Mouse (Mus musculus): ENCODE results near the gene Foxg1. TPM values are rescaled to one million over a fixed set of nuclear protein-coding genes. Genes with fewer than 3 reads are reported as not detected.
A peak's percentile ranks its signal among the peaks of the same experiment; 100 is the strongest.

Foxg1 gene
- not detected in 2 replicates for polyA plus RNA-seq (2015; fragmentation: Nextera tagmentation; extraction: Ambion mirVana)

- H3K27ac ChIP-seq = no peak within 1 kb of the TSS
- peak within 1 kb of the TSS; percentile 56 for H3K4me2 ChIP-seq
- no peaks in the 10 kb centered on the region; the same call in 1 of the 2 replicates for H3K9me3 ChIP-seq
- no peak for ATAC-seq (ENCODE audit: insufficient number of reproducible peaks, low FRiP score, low TSS enrichment, low read depth)
- peaks cover 20% of the 10 kb centered on the region for H3K4me1 ChIP-seq
- H3K9ac ChIP-seq = no peak within 1 kb of the TSS
- H3K36me3 ChIP-seq = no peaks in the 10 kb centered on the region
- H3K27me3 ChIP-seq = peaks cover 82% of the 10 kb centered on the region
- 1% methylated on average over 61 of the region's 61 CpGs for WGBS
- H3K4me3 ChIP-seq = peak within 1 kb of the TSS; percentile 39
Measured at GRCm38 (mm10) chr12:49382565-49383520, at the start of gene Foxg1. TSS of gene Foxg1 (plus strand) at chr12:49382660.

GRCm38 (mm10) chr12:49349697-49350096, 32.8 kb upstream of the Foxg1 start:
- WGBS = 85% methylated on average over 10 of the region's 10 CpGs
- no peak for ATAC-seq (ENCODE audit: insufficient number of reproducible peaks, low FRiP score, low TSS enrichment, low read depth)
- no peak overlapping the region for H3K4me3 ChIP-seq
- H3K4me2 ChIP-seq = no peak overlapping the region
- H3K27ac ChIP-seq = no peak overlapping the region
- no peaks in the 10 kb centered on the region for H3K9me3 ChIP-seq
- no peaks in the 10 kb centered on the region for H3K27me3 ChIP-seq
- H3K4me1 ChIP-seq = no peaks in the 10 kb centered on the region
- no peaks in the 10 kb centered on the region for H3K36me3 ChIP-seq
- no peak overlapping the region for H3K9ac ChIP-seq

GRCm38 (mm10) chr12:49368931-49369330, 13.5 kb upstream of the Foxg1 start:
- no peak overlapping the region for H3K9ac ChIP-seq
- H3K4me3 ChIP-seq = no peak overlapping the region
- H3K36me3 ChIP-seq = no peaks in the 10 kb centered on the region
- no peak overlapping the region for H3K27ac ChIP-seq
- ATAC-seq (ENCODE audit: insufficient number of reproducible peaks, low FRiP score, low TSS enrichment, low read depth) = no peak
- H3K9me3 ChIP-seq = no peaks in the 10 kb centered on the region
- H3K27me3 ChIP-seq = peaks cover 36% of the 10 kb centered on the region
- no peak overlapping the region for H3K4me2 ChIP-seq
- 69% methylated on average over 1 of the region's 1 CpGs for WGBS
- H3K4me1 ChIP-seq = no peaks in the 10 kb centered on the region

- Histone ChIP-seq H3K4me2 (no peak overlapping the region), H3K27me3 (peaks cover 66% of the 10 kb centered on the region), H3K27ac (no peak overlapping the region), H3K9me3 (no peaks in the 10 kb centered on the region), H3K4me1 (peaks cover 5% of the 10 kb centered on the region; the same call in 1 of the 2 replicates), H3K36me3 (no peaks in the 10 kb centered on the region), H3K9ac (no peak overlapping the region), H3K4me3 (no peak overlapping the region)
- no peak for ATAC-seq (ENCODE audit: insufficient number of reproducible peaks, low FRiP score, low TSS enrichment, low read depth)
Measured at GRCm38 (mm10) chr12:49372170-49372569, 10.3 kb upstream of the Foxg1 start.

GRCm38 (mm10) chr12:49373176-49373575, 9.3 kb upstream of the Foxg1 start:
- 9% methylated on average over 5 of the region's 5 CpGs for WGBS
- peaks cover 76% of the 10 kb centered on the region for H3K27me3 ChIP-seq

GRCm38 (mm10) chr12:49373821-49374605, 8.4 kb upstream of the Foxg1 start:
- peaks cover 84% of the 10 kb centered on the region for H3K27me3 ChIP-seq
- no peak overlapping the region for H3K27ac ChIP-seq
- no peaks in the 10 kb centered on the region for H3K36me3 ChIP-seq
- WGBS = 3% methylated on average over 24 of the region's 24 CpGs
- no peaks in the 10 kb centered on the region for H3K9me3 ChIP-seq
- no peak overlapping the region for H3K9ac ChIP-seq
- ATAC-seq (ENCODE audit: insufficient number of reproducible peaks, low FRiP score, low TSS enrichment, low read depth) = no peak
- peak overlapping the region; percentile 16 for H3K4me3 ChIP-seq
- peak overlapping the region; percentile 31 for H3K4me2 ChIP-seq
- peaks cover 5% of the 10 kb centered on the region; the same call in 1 of the 2 replicates for H3K4me1 ChIP-seq

More at GRCm38 (mm10) chr12:49373176-49373575, 9.3 kb upstream of the Foxg1 start:
- no peaks in the 10 kb centered on the region for H3K9me3 ChIP-seq
- H3K4me1 ChIP-seq = peaks cover 5% of the 10 kb centered on the region; the same call in 1 of the 2 replicates
- H3K4me2 ChIP-seq = no peak overlapping the region
- H3K9ac ChIP-seq = no peak overlapping the region
- no peak overlapping the region for H3K4me3 ChIP-seq
- no peak overlapping the region for H3K27ac ChIP-seq
- no peaks in the 10 kb centered on the region for H3K36me3 ChIP-seq
- no peak for ATAC-seq (ENCODE audit: insufficient number of reproducible peaks, low FRiP score, low TSS enrichment, low read depth)

- H3K4me3 ChIP-seq = peak overlapping the region; percentile 16
- ATAC-seq (ENCODE audit: insufficient number of reproducible peaks, low FRiP score, low TSS enrichment, low read depth) = no peak
- H3K36me3 ChIP-seq = no peaks in the 10 kb centered on the region
- H3K9me3 ChIP-seq = no peaks in the 10 kb centered on the region
- peak overlapping the region; percentile 31 for H3K4me2 ChIP-seq
- under 1% methylated on average over 14 of the region's 14 CpGs for WGBS
- H3K27ac ChIP-seq = no peak overlapping the region
- H3K9ac ChIP-seq = no peak overlapping the region
- H3K4me1 ChIP-seq = peaks cover 5% of the 10 kb centered on the region; the same call in 1 of the 2 replicates
- peaks cover 90% of the 10 kb centered on the region for H3K27me3 ChIP-seq
Measured at GRCm38 (mm10) chr12:49374606-49374995, 7.9 kb upstream of the Foxg1 start.

GRCm38 (mm10) chr12:49375427-49376317, 6.8 kb upstream of the Foxg1 start:
- no peak for ATAC-seq (ENCODE audit: insufficient number of reproducible peaks, low FRiP score, low TSS enrichment, low read depth)
- no peak overlapping the region for H3K27ac ChIP-seq
- H3K4me1 ChIP-seq = peaks cover 5% of the 10 kb centered on the region; the same call in 1 of the 2 replicates
- H3K9me3 ChIP-seq = no peaks in the 10 kb centered on the region
- no peaks in the 10 kb centered on the region for H3K36me3 ChIP-seq
- H3K4me2 ChIP-seq = no peak overlapping the region
- no peak overlapping the region for H3K4me3 ChIP-seq
- WGBS = 3% methylated on average over 15 of the region's 15 CpGs
- H3K27me3 ChIP-seq = peaks cover 92% of the 10 kb centered on the region
- H3K9ac ChIP-seq = no peak overlapping the region

- peaks cover 5% of the 10 kb centered on the region; the same call in 1 of the 2 replicates for H3K4me1 ChIP-seq
- no peak overlapping the region for H3K4me3 ChIP-seq
- no peaks in the 10 kb centered on the region for H3K9me3 ChIP-seq
- no peak overlapping the region for H3K27ac ChIP-seq
- no peak overlapping the region for H3K4me2 ChIP-seq
- no peak overlapping the region for H3K9ac ChIP-seq
- no peaks in the 10 kb centered on the region for H3K36me3 ChIP-seq
- ATAC-seq (ENCODE audit: insufficient number of reproducible peaks, low FRiP score, low TSS enrichment, low read depth) = no peak
- peaks cover 90% of the 10 kb centered on the region for H3K27me3 ChIP-seq
- WGBS = 2% methylated on average over 19 of the region's 19 CpGs
Measured at GRCm38 (mm10) chr12:49376318-49376992, 6.0 kb upstream of the Foxg1 start.

GRCm38 (mm10) chr12:49377281-49377970, 5.0 kb upstream of the Foxg1 start:
- H3K4me2 ChIP-seq = no peak overlapping the region
- WGBS = 1% methylated on average over 15 of the region's 15 CpGs
- H3K4me3 ChIP-seq = no peak overlapping the region
- ATAC-seq (ENCODE audit: insufficient number of reproducible peaks, low FRiP score, low TSS enrichment, low read depth) = no peak
- H3K27ac ChIP-seq = no peak overlapping the region
- no peaks in the 10 kb centered on the region for H3K9me3 ChIP-seq
- H3K27me3 ChIP-seq = peaks cover 96% of the 10 kb centered on the region
- no peaks in the 10 kb centered on the region for H3K36me3 ChIP-seq
- H3K9ac ChIP-seq = no peak overlapping the region
- H3K4me1 ChIP-seq = peaks cover 5% of the 10 kb centered on the region; the same call in 1 of the 2 replicates
